Mouse (Mus musculus): ENCODE measurements around the gene Ptprm. TPM values are rescaled to one million over a fixed set of nuclear protein-coding genes. Genes with fewer than 3 reads are reported as not detected.

Ptprm gene
- polyA plus RNA-seq, 1 experiment from 2014 or later = 16.3 TPM

DNA sequence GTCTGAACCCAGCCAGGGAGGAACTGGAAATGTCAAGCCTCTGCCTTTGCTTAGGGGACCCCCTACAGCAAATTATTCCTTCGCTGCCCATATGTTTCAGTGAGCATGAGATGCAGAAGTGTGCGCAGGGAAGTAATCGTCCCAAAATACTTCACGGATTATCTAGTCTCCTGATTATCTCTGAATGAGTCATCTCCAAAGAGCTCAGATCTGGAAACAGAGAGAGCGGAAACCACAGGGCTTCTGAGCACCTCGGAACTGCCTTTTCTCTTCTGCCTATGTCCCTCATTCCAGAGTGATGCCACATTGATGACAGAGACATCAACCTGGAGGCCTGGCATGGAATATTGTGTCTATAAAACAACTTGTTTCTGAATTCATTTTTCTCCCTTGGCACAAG lies 11.3 kb downstream of the Ptprm start:
- Histone ChIP-seq H3K9ac (no peak overlapping the region), H3K27me3 (no peaks in the 10 kb centered on the region)
- WGBS = 91% methylated on average over 6 of the region's 6 CpGs

DNA sequence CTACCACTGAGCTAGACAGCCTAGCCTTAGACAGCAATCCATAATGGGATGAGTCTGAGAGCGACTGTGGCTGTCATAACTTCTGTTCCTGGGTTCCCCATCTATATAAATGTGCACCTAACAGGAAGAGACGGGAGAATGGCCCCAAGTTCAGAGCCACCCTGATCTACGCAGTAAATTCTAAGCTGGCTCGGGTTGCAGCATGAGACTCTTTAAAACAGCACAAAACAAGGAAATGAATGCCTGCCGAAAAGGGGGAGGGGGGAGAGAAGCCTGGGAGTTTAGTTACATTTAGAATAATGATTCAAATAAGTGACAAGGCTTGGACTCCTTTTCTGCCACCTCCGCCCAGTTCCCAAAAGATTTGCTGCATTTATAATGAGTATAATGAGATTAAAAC lies 13.9 kb downstream of the Ptprm start:
- Histone ChIP-seq H3K27me3 (no peaks in the 10 kb centered on the region), H3K4me3 (no peak overlapping the region), H3K9me3 (no peaks in the 10 kb centered on the region), H3K4me1 (replicated peaks) (0 out of 2 replicates have a peak, but pooled peaks cover 5% of the 10 kb centered on the region), H3K4me2 (no peak overlapping the region), H3K9ac (no peak overlapping the region), H3K27ac (no peak overlapping the region), H3K36me3 (no peaks in the 10 kb centered on the region)
- no peak for ATAC-seq (ENCODE audit: low FRiP score)
- WGBS = 84% methylated on average over 6 of the region's 6 CpGs

More for the DNA sequence above, 11.3 kb downstream of the Ptprm start:
- H3K9me3 ChIP-seq = no peaks in the 10 kb centered on the region
- H3K36me3 ChIP-seq = no peaks in the 10 kb centered on the region
- no peak for ATAC-seq (ENCODE audit: low FRiP score)
- H3K4me3 ChIP-seq = no peak overlapping the region
- H3K27ac ChIP-seq = no peak overlapping the region
- H3K4me2 ChIP-seq = no peak overlapping the region
- 0 out of 2 replicates have a peak, but pooled peaks cover 5% of the 10 kb centered on the region for H3K4me1 ChIP-seq (replicated peaks)

DNA sequence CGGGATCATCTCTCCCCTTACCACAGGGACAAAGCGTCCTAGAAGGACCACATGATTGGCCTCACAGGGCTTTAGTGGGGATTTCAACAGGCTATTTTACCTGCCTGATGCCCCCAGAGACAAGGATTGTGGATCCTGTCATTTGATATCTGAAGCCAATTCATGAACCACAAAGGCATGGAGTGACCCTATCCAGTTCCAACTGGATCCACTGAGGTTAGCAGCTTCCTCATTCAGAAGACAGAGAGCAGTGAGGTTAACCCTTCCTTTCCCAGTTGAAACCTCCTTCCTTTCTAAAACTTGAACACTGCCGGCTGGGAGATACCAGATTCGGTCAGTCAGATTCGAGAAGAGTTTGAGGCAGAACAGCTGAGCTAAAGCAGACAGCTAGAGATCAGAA lies 14.7 kb downstream of the Ptprm start:
- Histone ChIP-seq H3K4me1 (replicated peaks) (0 out of 2 replicates have a peak, but pooled peaks cover 5% of the 10 kb centered on the region), H3K36me3 (no peaks in the 10 kb centered on the region), H3K9ac (no peak overlapping the region), H3K27me3 (no peaks in the 10 kb centered on the region), H3K4me2 (no peak overlapping the region), H3K27ac (no peak overlapping the region), H3K9me3 (no peaks in the 10 kb centered on the region), H3K4me3 (no peak overlapping the region)
- no peak for ATAC-seq (ENCODE audit: low FRiP score)
- 91% methylated on average over 5 of the region's 5 CpGs for WGBS

DNA sequence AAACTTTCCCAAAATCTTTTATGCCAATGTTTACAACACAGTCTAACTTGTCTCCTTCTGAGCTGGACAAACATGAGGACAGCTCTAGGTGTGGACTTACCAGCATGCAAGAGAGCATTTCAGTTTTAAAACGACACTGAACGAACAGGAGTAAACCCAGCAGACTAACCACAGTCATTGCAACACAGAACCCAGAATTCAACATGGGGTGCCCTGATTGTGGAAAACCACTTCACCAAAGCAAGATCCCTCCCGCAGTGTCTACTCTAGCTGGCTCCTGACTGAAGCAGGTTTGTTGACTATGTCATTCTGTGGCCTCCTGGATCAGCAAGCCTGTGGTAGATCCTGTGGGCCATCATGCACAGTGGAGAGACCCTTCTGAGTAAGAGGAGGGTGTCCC lies 19.9 kb downstream of the Ptprm start:
- no peak overlapping the region for H3K4me2 ChIP-seq
- no peaks in the 10 kb centered on the region for H3K4me1 ChIP-seq (replicated peaks)
- no peaks in the 10 kb centered on the region for H3K9me3 ChIP-seq
- ATAC-seq (ENCODE audit: low FRiP score) = no peak
- H3K36me3 ChIP-seq = no peaks in the 10 kb centered on the region
- no peak overlapping the region for H3K9ac ChIP-seq
- 89% methylated on average over 3 of the region's 3 CpGs for WGBS
- H3K27me3 ChIP-seq = no peaks in the 10 kb centered on the region
- no peak overlapping the region for H3K4me3 ChIP-seq
- H3K27ac ChIP-seq = no peak overlapping the region

- no peaks in the 10 kb centered on the region for H3K27me3 ChIP-seq
- H3K36me3 ChIP-seq = no peaks in the 10 kb centered on the region
- WGBS = 73% methylated on average over 4 of the region's 4 CpGs
- ATAC-seq (ENCODE audit: low FRiP score) = no peak
- no peak overlapping the region for H3K4me2 ChIP-seq
- H3K4me1 ChIP-seq (replicated peaks) = peaks cover 20% of the 10 kb centered on the region
- no peaks in the 10 kb centered on the region for H3K9me3 ChIP-seq
- H3K4me3 ChIP-seq = no peak overlapping the region
- H3K27ac ChIP-seq = no peak overlapping the region
- H3K9ac ChIP-seq = no peak overlapping the region
Observed at GRCm38 (mm10) chr17:67329435-67329834, 24.8 kb downstream of the Ptprm start.

DNA sequence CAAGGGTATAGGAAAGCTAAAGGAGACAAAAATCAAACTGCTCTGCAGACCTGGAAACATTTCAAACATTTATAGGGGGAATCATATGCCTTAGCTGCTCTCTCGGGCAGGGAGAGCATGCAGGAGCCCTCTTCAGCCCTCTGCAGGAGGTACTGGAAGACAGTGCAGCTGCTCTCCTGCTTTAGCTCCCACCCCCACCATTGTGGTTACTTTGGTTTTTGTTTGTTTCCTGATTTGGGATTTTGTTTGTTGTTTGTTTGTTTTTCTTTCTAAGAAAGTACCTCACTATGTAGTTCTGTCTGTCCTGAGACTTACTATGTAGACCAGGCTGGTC lies 29.8 kb downstream of the Ptprm start:
- H3K4me1 ChIP-seq (replicated peaks) = peaks cover 31% of the 10 kb centered on the region
- H3K4me3 ChIP-seq = no peak overlapping the region
- no peak for ATAC-seq (ENCODE audit: low FRiP score)
- no peaks in the 10 kb centered on the region for H3K36me3 ChIP-seq
- WGBS = 22% methylated on average over 1 of the region's 1 CpGs
- H3K9me3 ChIP-seq = no peaks in the 10 kb centered on the region
- H3K4me2 ChIP-seq = no peak overlapping the region
- H3K27me3 ChIP-seq = no peaks in the 10 kb centered on the region
- H3K9ac ChIP-seq = no peak overlapping the region
- peak overlapping the region; percentile 37; the same call in 1 of the 2 replicates for H3K27ac ChIP-seq

DNA sequence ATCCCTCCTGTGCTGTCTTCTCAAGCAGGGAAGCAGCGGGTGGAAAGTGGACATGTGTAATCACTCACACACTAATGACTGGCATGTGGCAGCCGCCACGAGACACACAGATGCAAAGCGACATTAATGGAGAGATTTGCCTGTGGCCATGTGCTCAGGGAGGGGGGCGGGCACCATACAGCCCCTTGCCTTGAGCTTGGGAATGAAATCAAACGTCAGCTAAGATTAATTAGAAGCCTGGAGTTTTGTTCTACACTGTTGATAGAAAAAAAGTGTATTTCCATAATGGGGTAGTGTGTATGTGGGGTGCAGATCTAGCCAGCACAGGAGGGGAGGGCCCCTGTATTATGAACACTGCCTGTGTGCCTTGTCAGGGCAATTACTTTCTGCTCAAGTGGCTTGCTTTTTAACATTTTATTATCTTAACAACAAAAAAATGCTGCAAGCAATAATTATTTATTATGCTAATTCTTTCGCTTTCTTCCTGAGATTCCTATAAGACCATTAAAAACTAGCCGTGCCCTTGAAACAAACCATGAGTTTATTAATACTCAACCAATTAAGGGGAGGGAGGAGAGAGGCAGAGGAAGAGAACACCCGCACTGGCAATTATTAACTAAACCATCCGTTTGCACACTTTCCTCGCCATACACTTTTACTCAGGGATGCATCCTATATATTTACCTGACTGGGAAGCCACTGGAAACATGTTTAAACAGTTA lies 30.3 kb downstream of the Ptprm start:
- no peak overlapping the region for H3K4me2 ChIP-seq
- H3K4me3 ChIP-seq = no peak overlapping the region
- no peak overlapping the region for H3K9ac ChIP-seq
- peaks cover 31% of the 10 kb centered on the region for H3K4me1 ChIP-seq (replicated peaks)
- H3K9me3 ChIP-seq = no peaks in the 10 kb centered on the region
- peak; percentile 78 for ATAC-seq (ENCODE audit: low FRiP score)
- H3K36me3 ChIP-seq = no peaks in the 10 kb centered on the region
- H3K27ac ChIP-seq = peak overlapping the region; percentile 37; the same call in 1 of the 2 replicates
- WGBS = 36% methylated on average over 11 of the region's 11 CpGs
- no peaks in the 10 kb centered on the region for H3K27me3 ChIP-seq

- WGBS = 76% methylated on average over 4 of the region's 4 CpGs
- ATAC-seq (ENCODE audit: low FRiP score) = no peak
- Histone ChIP-seq H3K27ac (no peak overlapping the region), H3K27me3 (no peaks in the 10 kb centered on the region), H3K4me3 (no peak overlapping the region), H3K4me2 (no peak overlapping the region), H3K9me3 (no peaks in the 10 kb centered on the region), H3K4me1 (replicated peaks) (no peaks in the 10 kb centered on the region), H3K36me3 (no peaks in the 10 kb centered on the region), H3K9ac (no peak overlapping the region)
Observed at GRCm38 (mm10) chr17:67314491-67315205, 39.6 kb downstream of the Ptprm start.

- no peaks in the 10 kb centered on the region for H3K27me3 ChIP-seq
- no peaks in the 10 kb centered on the region for H3K36me3 ChIP-seq
- H3K27ac ChIP-seq = no peak overlapping the region
- no peak overlapping the region for H3K4me3 ChIP-seq
- no peak for ATAC-seq (ENCODE audit: low FRiP score)
- H3K4me1 ChIP-seq (replicated peaks) = peaks cover 5% of the 10 kb centered on the region; the same call in 1 of the 2 replicates
- 91% methylated on average over 3 of the region's 3 CpGs for WGBS
- H3K4me2 ChIP-seq = no peak overlapping the region
- no peaks in the 10 kb centered on the region; the same call in 1 of the 2 replicates for H3K9me3 ChIP-seq
- H3K9ac ChIP-seq = no peak overlapping the region
Observed at GRCm38 (mm10) chr17:67308421-67308820, 45.8 kb downstream of the Ptprm start.

DNA sequence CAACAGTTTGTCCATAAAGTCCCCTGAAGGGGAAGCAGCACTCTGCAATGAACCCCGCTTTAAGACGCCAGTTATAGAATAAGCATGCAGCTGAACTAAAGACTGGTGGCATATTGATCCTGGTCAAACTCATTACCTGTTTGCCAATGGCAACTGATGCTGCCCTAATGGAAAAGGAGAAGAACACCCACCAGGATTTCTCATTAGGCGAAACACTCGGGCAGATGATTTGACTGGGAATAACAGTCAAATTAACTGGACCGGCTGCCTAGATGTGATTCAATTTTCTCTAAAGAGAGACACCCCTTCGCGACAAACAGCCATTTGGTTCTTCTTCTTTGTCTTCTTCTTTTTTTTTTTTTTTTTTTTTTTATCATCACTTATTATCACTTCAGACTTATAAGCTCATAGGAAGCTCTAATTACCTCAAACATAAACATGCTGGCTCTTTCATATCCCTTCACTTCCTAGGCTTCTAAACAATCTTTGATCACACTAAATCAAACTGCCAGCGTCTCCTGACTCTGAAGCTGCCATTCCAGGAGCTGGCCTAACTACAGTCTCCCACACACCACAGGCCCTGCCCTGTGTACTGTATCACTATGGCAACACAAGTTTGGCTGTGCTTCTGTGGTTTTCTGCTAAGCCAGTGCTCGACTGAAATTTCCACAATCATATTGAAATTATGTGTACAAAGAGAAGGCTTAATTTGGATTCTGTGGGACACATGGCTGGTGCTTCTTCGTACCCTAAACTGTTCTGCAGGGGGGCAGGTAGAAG lies 48.0 kb downstream of the Ptprm start:
- Histone ChIP-seq H3K9ac (no peak overlapping the region), H3K27me3 (no peaks in the 10 kb centered on the region), H3K4me3 (no peak overlapping the region), H3K36me3 (no peaks in the 10 kb centered on the region), H3K4me1 (replicated peaks) (peaks cover 18% of the 10 kb centered on the region), H3K4me2 (no peak overlapping the region), H3K9me3 (no peaks in the 10 kb centered on the region; the same call in 1 of the 2 replicates), H3K27ac (no peak overlapping the region; the same call in 1 of the 2 replicates)
- ATAC-seq (ENCODE audit: low FRiP score) = no peak
- 77% methylated on average over 10 of the region's 10 CpGs for WGBS

DNA sequence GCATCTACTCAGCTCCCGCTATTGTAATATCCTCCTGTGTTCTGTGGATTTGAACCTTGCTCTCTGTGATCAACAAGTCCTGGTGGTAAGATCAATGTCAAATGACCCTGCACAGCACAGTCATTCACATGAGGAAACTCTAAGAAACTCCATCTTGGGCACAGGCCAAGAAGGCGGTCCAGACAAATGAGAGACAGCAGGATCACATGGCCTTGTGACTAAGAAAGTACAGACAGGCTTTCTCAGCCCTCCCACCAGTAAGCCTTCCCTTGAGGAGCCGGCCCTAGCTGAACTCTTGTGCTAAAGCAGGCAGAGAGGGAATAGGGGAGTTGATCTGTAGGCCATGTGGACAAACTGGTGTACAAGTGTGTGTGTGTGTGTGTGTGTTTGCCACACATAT lies 49.4 kb downstream of the Ptprm start:
- Histone ChIP-seq H3K9me3 (no peaks in the 10 kb centered on the region; the same call in 1 of the 2 replicates), H3K27ac (no peak overlapping the region), H3K9ac (no peak overlapping the region), H3K4me1 (replicated peaks) (peaks cover 18% of the 10 kb centered on the region), H3K4me2 (no peak overlapping the region), H3K27me3 (no peaks in the 10 kb centered on the region), H3K4me3 (no peak overlapping the region), H3K36me3 (no peaks in the 10 kb centered on the region)
- ATAC-seq (ENCODE audit: low FRiP score) = no peak
- 82% methylated on average over 3 of the region's 3 CpGs for WGBS

Measured in hindbrain, embryonic 13.5 days (tissue).